Mouse (Mus musculus) adrenal gland, adult 8-10 months (tissue): Measurements from ENCODE around the gene Dcp1a. TPM values are rescaled to one million over a fixed set of nuclear protein-coding genes. Genes with fewer than 3 reads are reported as not detected.
A peak's percentile ranks its signal among the peaks of the same experiment; 100 is the strongest.

Source experiments
- DNase-seq: peaks from one replicate; pipeline ENCODE4 v3.0.0; 2022
- total RNA-seq, 4 experiments: library from RNA; stranded (reverse); gene quantifications; 2 replicates each; pipeline ENCODE4 v1.2.4; 2022

Dcp1a gene
- total RNA-seq, result 10 to 100 TPM; 24.0 to 37.6 (median 28.3) TPM

- DNase-seq, result peak; percentile 95
These were observed at the start of gene Dcp1a for GRCm38 (mm10) chr14:30479361-30479948. Gene Dcp1a, plus strand, starts transcription at chr14:30479535.

GRCm38 (mm10) chr14:30429606-30430005 lies 49.7 kb upstream of the Dcp1a start:
- DNase-seq, result no peak

GRCm38 (mm10) chr14:30430026-30430425 lies 49.3 kb upstream of the Dcp1a start:
- DNase-seq, result no peak

GRCm38 (mm10) chr14:30430446-30430845 lies 48.9 kb upstream of the Dcp1a start:
- DNase-seq, result no peak

- DNase-seq, result no peak
These were observed 44.0 kb upstream of the Dcp1a start for GRCm38 (mm10) chr14:30435316-30435715.

- DNase-seq, result no peak
These were observed 39.4 kb upstream of the Dcp1a start for GRCm38 (mm10) chr14:30439915-30440314.

GRCm38 (mm10) chr14:30455801-30456595 lies 23.3 kb upstream of the Dcp1a start:
- DNase-seq, result no peak

GRCm38 (mm10) chr14:30457436-30457835 lies 21.9 kb upstream of the Dcp1a start:
- DNase-seq, result no peak

GRCm38 (mm10) chr14:30457897-30458296 lies 21.4 kb upstream of the Dcp1a start:
- no peak for DNase-seq

GRCm38 (mm10) chr14:30458820-30459219 lies 20.5 kb upstream of the Dcp1a start:
- DNase-seq, result no peak

GRCm38 (mm10) chr14:30459891-30460523 lies 19.3 kb upstream of the Dcp1a start:
- peak; percentile 55 for DNase-seq

GRCm38 (mm10) chr14:30463312-30463711 lies 16.0 kb upstream of the Dcp1a start:
- no peak for DNase-seq

GRCm38 (mm10) chr14:30473605-30474004 lies 5.7 kb upstream of the Dcp1a start:
- DNase-seq, result no peak

- no peak for DNase-seq
These were observed 4.9 kb upstream of the Dcp1a start for GRCm38 (mm10) chr14:30474416-30474815.

- no peak for DNase-seq
These were observed 12.0 kb downstream of the Dcp1a start, which contains the start of gene Cacna1d for GRCm38 (mm10) chr14:30491342-30491741. Gene Cacna1d, minus strand, starts transcription at chr14:30491455.

GRCm38 (mm10) chr14:30493276-30493675 lies 13.9 kb downstream of the Dcp1a start:
- no peak for DNase-seq

GRCm38 (mm10) chr14:30494998-30495397 lies 15.7 kb downstream of the Dcp1a start:
- DNase-seq, result no peak

- no peak for DNase-seq
These were observed 18.9 kb downstream of the Dcp1a start for GRCm38 (mm10) chr14:30498202-30498601.

GRCm38 (mm10) chr14:30504990-30505389 lies 25.7 kb downstream of the Dcp1a start:
- DNase-seq, result no peak

GRCm38 (mm10) chr14:30510214-30510763 lies 31.0 kb downstream of the Dcp1a start:
- DNase-seq, result no peak

GRCm38 (mm10) chr14:30512896-30513295 lies 33.6 kb downstream of the Dcp1a start:
- no peak for DNase-seq

- no peak for DNase-seq
These were observed 36.8 kb downstream of the Dcp1a start for GRCm38 (mm10) chr14:30515931-30516723.
